Comparison of ENCODE assay signal across 15 mouse cellular contexts in genomic region chr5:129338511-129338910, GRCm38 (mm10).
A peak's percentile ranks its signal among the peaks of the same experiment; 100 is the strongest.
DNase-seq lines count a peak whose midpoint lies in the region; ATAC-seq and TF ChIP-seq lines count a peak whose summit lies in the region.
"Had no signal": no experiment of that assay in that cellular context is flagged by ENCODE, and none has a peak within 500 bp of the region (broad histone marks: within the 10 kb centered on the region; RNA-seq: fewer than 3 reads in every experiment).

No protein-coding gene starts in this region.

- no peak overlapping the region for H3K4me2 ChIP-seq in hindbrain, embryonic 14.5 days (replicated peaks)
- no peak overlapping the region for H3K4me2 ChIP-seq in hindbrain, embryonic 11.5 days (replicated peaks; ENCODE audit: low read depth, low read length)
- no peak overlapping the region for H3K4me2 ChIP-seq in lung, postnatal 0 days (replicated peaks; ENCODE audit: low read depth, low read length)
- H3K4me2 ChIP-seq: kidney, embryonic 15.5 days; limb, embryonic 13.5 days; liver, embryonic 15.5 days had no signal

- H3K9ac ChIP-seq in hindbrain, embryonic 14.5 days, result no peak overlapping the region
- H3K9ac ChIP-seq in hindbrain, embryonic 11.5 days (ENCODE audit: low read depth, low read length), result no peak overlapping the region
- no peak overlapping the region for H3K9ac ChIP-seq in lung, postnatal 0 days (replicated peaks; ENCODE audit: low read depth)
- H3K9ac ChIP-seq: kidney, embryonic 15.5 days; limb, embryonic 13.5 days; liver, embryonic 15.5 days had no signal

- no peaks in the 10 kb centered on the region for H3K27me3 ChIP-seq in hindbrain, embryonic 14.5 days (ENCODE audit: control insufficient read depth, insufficient read depth, low read length)
- H3K27me3 ChIP-seq in hindbrain, embryonic 11.5 days (ENCODE audit: control insufficient read depth, insufficient read depth, low read length), result no peaks in the 10 kb centered on the region
- H3K27me3 ChIP-seq in lung, postnatal 0 days (replicated peaks; ENCODE audit: insufficient read depth, low read length), result no peaks in the 10 kb centered on the region
- H3K27me3 ChIP-seq: kidney, embryonic 15.5 days; limb, embryonic 13.5 days; liver, embryonic 15.5 days had no signal

- no peak for DNase-seq in hindbrain, embryonic 14.5 days (ENCODE audit: low spot score)
- no peak for DNase-seq in hindbrain, embryonic 11.5 days (ENCODE audit: low spot score)
- DNase-seq in frontal cortex, postnatal 36 days (ENCODE audit: low spot score in 2 of 2), result peak; percentile 35 to 62
- DNase-seq in right cerebral cortex, postnatal 10 days (ENCODE audit: low spot score in 2 of 2), result peak; percentile 52 to 77
- DNase-seq in lung, postnatal 0 days (ENCODE audit: low spot score), result no peak
- no peak for DNase-seq in layer of hippocampus, adult 11-12 months (ENCODE audit: low spot score)
- DNase-seq: cerebellum, adult 9-10 months; gastrocnemius, adult 2 months; heart, adult 18-20 months had no signal

- no peaks in the 10 kb centered on the region for H3K9me3 ChIP-seq in hindbrain, embryonic 14.5 days (ENCODE audit: control insufficient read depth, low read length)
- no peaks in the 10 kb centered on the region for H3K9me3 ChIP-seq in hindbrain, embryonic 11.5 days (ENCODE audit: control insufficient read depth, low read length)
- H3K9me3 ChIP-seq in lung, postnatal 0 days (ENCODE audit: low read length), result no peaks in the 10 kb centered on the region
- H3K9me3 ChIP-seq: kidney, embryonic 15.5 days; limb, embryonic 13.5 days; liver, embryonic 15.5 days had no signal

- H3K36me3 ChIP-seq in hindbrain, embryonic 14.5 days (replicated peaks; ENCODE audit: control insufficient read depth, insufficient read depth), result no peaks in the 10 kb centered on the region
- no peaks in the 10 kb centered on the region for H3K36me3 ChIP-seq in hindbrain, embryonic 11.5 days (ENCODE audit: control insufficient read depth, insufficient read depth, low read length)
- H3K36me3 ChIP-seq in lung, postnatal 0 days (ENCODE audit: insufficient read depth, low read length), result no peaks in the 10 kb centered on the region
- H3K36me3 ChIP-seq: kidney, embryonic 15.5 days; limb, embryonic 13.5 days; liver, embryonic 15.5 days had no signal

- no peak for TF ChIP-seq EP300 in lung, postnatal 0 days (IDR thresholded peaks at IDR 0.05)

- 0 out of 2 replicates have a peak overlapping the region, but pooled peaks have one; percentile 5 for H3K27ac ChIP-seq in hindbrain, embryonic 14.5 days
- no peak overlapping the region for H3K27ac ChIP-seq in hindbrain, embryonic 11.5 days (ENCODE audit: low read depth, low read length)
- H3K27ac ChIP-seq in lung, postnatal 0 days (ENCODE audit: low read length), result no peak overlapping the region
- H3K27ac ChIP-seq: gastrocnemius, adult 2 months; kidney, embryonic 15.5 days; layer of hippocampus, adult 2 months; limb, embryonic 13.5 days; liver, embryonic 15.5 days had no signal

- no peak overlapping the region for H3K4me3 ChIP-seq in hindbrain, embryonic 14.5 days (replicated peaks; ENCODE audit: low read length)
- no peak overlapping the region for H3K4me3 ChIP-seq in hindbrain, embryonic 11.5 days (ENCODE audit: low read depth, low read length)
- no peak overlapping the region for H3K4me3 ChIP-seq in lung, postnatal 0 days (ENCODE audit: low read depth, low read length)
- H3K4me3 ChIP-seq: gastrocnemius, adult 2 months; kidney, embryonic 15.5 days; layer of hippocampus, adult 2 months; limb, embryonic 13.5 days; liver, embryonic 15.5 days; myocyte had no signal

- ATAC-seq in hindbrain, embryonic 14.5 days (ENCODE audit: low FRiP score), result no peak
- no peak for ATAC-seq in hindbrain, embryonic 11.5 days (ENCODE audit: low FRiP score)
- peak; percentile 68; the same call in 1 of the 2 replicates for ATAC-seq in frontal cortex, adult (ENCODE audit: low TSS enrichment)
- no peak for ATAC-seq in lung, postnatal 0 days

- WGBS in hindbrain, embryonic 14.5 days, result 67% methylated on average over 7 of the region's 7 CpGs
- 75% methylated on average over 7 of the region's 7 CpGs for WGBS in hindbrain, embryonic 11.5 days
- 51% methylated on average over 7 of the region's 7 CpGs for WGBS in lung, postnatal 0 days

- no peaks in the 10 kb centered on the region for H3K4me1 ChIP-seq in hindbrain, embryonic 14.5 days (replicated peaks; ENCODE audit: control insufficient read depth, insufficient read depth, low read length)
- H3K4me1 ChIP-seq in hindbrain, embryonic 11.5 days (replicated peaks; ENCODE audit: control insufficient read depth, insufficient read depth, low read length), result 0 out of 2 replicates have a peak, but pooled peaks cover 2% of the 10 kb centered on the region
- H3K4me1 ChIP-seq in lung, postnatal 0 days (ENCODE audit: insufficient read depth, low read depth, low read length), result no peaks in the 10 kb centered on the region
- H3K4me1 ChIP-seq: kidney, embryonic 15.5 days; limb, embryonic 13.5 days; liver, embryonic 15.5 days had no signal

- TF ChIP-seq CTCF in lung, postnatal 0 days (IDR thresholded peaks at IDR 0.05), result no peak

Comparison
In these comparisons a context has a peak if more than half of its experiments do, and no peak if none do; other contexts are left out.
1. DNase-seq: peak in frontal cortex, postnatal 36 days (2 of 2) and right cerebral cortex, postnatal 10 days (2 of 2); none in hindbrain, embryonic 14.5 days (single experiment), hindbrain, embryonic 11.5 days (single experiment), lung, postnatal 0 days (single experiment) and layer of hippocampus, adult 11-12 months (single experiment).